ENCODE assay signal across 11 mouse cellular contexts in the genomic region with DNA sequence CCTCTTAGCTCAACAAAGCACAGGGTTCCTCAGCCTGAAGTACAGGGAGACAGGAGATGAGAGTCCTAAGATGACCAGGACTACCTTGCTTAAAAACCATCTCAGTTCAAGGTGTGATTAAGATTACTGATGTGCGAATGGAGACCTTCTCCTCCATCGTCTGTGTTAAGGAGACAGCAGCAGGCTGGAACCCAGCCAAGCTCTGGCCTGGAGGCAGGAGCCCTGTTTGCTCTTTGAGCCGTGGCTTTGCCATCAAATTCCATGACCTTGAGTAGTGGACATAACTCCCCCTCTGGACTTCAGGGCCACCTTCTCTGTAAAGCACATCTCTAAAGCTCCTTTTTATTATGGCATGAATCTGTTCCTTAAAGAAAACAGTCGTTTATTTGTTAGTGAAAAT. TPM values are rescaled to one million over a fixed set of nuclear protein-coding genes. Genes with fewer than 3 reads are reported as not detected.
DNase-seq lines count a peak whose midpoint lies in the region; ATAC-seq and TF ChIP-seq lines count a peak whose summit lies in the region.
"Had no signal": no experiment of that assay in that cellular context is flagged by ENCODE, and none has a peak within 500 bp of the region (broad histone marks: within the 10 kb centered on the region; RNA-seq: fewer than 3 reads in every experiment).

No protein-coding gene starts in this region.

- WGBS in hindbrain, postnatal 0 days, result 54% methylated on average over 4 of the region's 4 CpGs
- WGBS in hindbrain, embryonic 14.5 days, result 50% methylated on average over 4 of the region's 4 CpGs
- WGBS in hindbrain, embryonic 11.5 days, result 76% methylated on average over 4 of the region's 4 CpGs

- peak; percentile 32 for DNase-seq in cerebellum, adult 11-12 months
- DNase-seq in cerebellum, adult 9-11 months, result no peak
- DNase-seq in hindbrain, postnatal 0 days (ENCODE audit: low spot score), result peak; percentile 57
- no peak for DNase-seq in hindbrain, embryonic 14.5 days (ENCODE audit: low spot score)
- peak; percentile 45 for DNase-seq in retina, postnatal 1 day
- DNase-seq in retina, embryonic 14.5 days (ENCODE audit: low spot score), result no peak
- peak; percentile 69 to 71 for DNase-seq in kidney, postnatal 25 days
- no peak for DNase-seq in hindbrain, embryonic 11.5 days (ENCODE audit: low spot score)
- DNase-seq: embryo, embryonic 11 days had no signal

- H3K4me2 ChIP-seq in hindbrain, postnatal 0 days (ENCODE audit: low read depth, low read length), result no peak overlapping the region
- no peak overlapping the region for H3K4me2 ChIP-seq in hindbrain, embryonic 14.5 days (replicated peaks)
- H3K4me2 ChIP-seq in hindbrain, embryonic 11.5 days (replicated peaks; ENCODE audit: low read depth, low read length), result no peak overlapping the region
- H3K4me2 ChIP-seq: neural tube, embryonic 12.5 days had no signal

- H3K4me1 ChIP-seq in hindbrain, postnatal 0 days (ENCODE audit: insufficient read depth, low read length), result peaks cover 18% of the 10 kb centered on the region
- peaks cover 20% of the 10 kb centered on the region for H3K4me1 ChIP-seq in hindbrain, embryonic 14.5 days (replicated peaks; ENCODE audit: control insufficient read depth, insufficient read depth, low read length)
- peaks cover 9% of the 10 kb centered on the region for H3K4me1 ChIP-seq in hindbrain, embryonic 11.5 days (replicated peaks; ENCODE audit: control insufficient read depth, insufficient read depth, low read length)

- no peaks in the 10 kb centered on the region for H3K27me3 ChIP-seq in hindbrain, postnatal 0 days (ENCODE audit: insufficient read depth, low read length)
- no peaks in the 10 kb centered on the region for H3K27me3 ChIP-seq in hindbrain, embryonic 14.5 days (ENCODE audit: control insufficient read depth, insufficient read depth, low read length)
- no peaks in the 10 kb centered on the region for H3K27me3 ChIP-seq in hindbrain, embryonic 11.5 days (ENCODE audit: control insufficient read depth, insufficient read depth, low read length)
- H3K27me3 ChIP-seq: neural tube, embryonic 12.5 days had no signal

- TF ChIP-seq CTCF in hindbrain, postnatal 0 days (IDR thresholded peaks at IDR 0.05; ENCODE audit: low read depth), result no peak

- no peak overlapping the region for H3K4me3 ChIP-seq in hindbrain, postnatal 0 days (ENCODE audit: low read length)
- H3K4me3 ChIP-seq in hindbrain, embryonic 14.5 days (replicated peaks; ENCODE audit: low read length), result no peak overlapping the region
- no peak overlapping the region for H3K4me3 ChIP-seq in hindbrain, embryonic 11.5 days (ENCODE audit: low read depth, low read length)
- H3K4me3 ChIP-seq: megakaryocyte, embryonic 14.5 days; neural tube, embryonic 12.5 days had no signal

- no peak for ATAC-seq in hindbrain, postnatal 0 days
- ATAC-seq in hindbrain, embryonic 14.5 days (ENCODE audit: low FRiP score), result no peak
- ATAC-seq in hindbrain, embryonic 11.5 days (ENCODE audit: low FRiP score), result no peak

- no peak overlapping the region for H3K9ac ChIP-seq in hindbrain, postnatal 0 days (replicated peaks; ENCODE audit: low read length)
- no peak overlapping the region for H3K9ac ChIP-seq in hindbrain, embryonic 14.5 days
- H3K9ac ChIP-seq in hindbrain, embryonic 11.5 days (ENCODE audit: low read depth, low read length), result no peak overlapping the region
- H3K9ac ChIP-seq: neural tube, embryonic 12.5 days had no signal

- no peaks in the 10 kb centered on the region for H3K36me3 ChIP-seq in hindbrain, postnatal 0 days (ENCODE audit: insufficient read depth, low read length)
- H3K36me3 ChIP-seq in hindbrain, embryonic 14.5 days (replicated peaks; ENCODE audit: control insufficient read depth, insufficient read depth), result no peaks in the 10 kb centered on the region
- H3K36me3 ChIP-seq in hindbrain, embryonic 11.5 days (ENCODE audit: control insufficient read depth, insufficient read depth, low read length), result no peaks in the 10 kb centered on the region

- H3K9me3 ChIP-seq in hindbrain, postnatal 0 days (ENCODE audit: low read length), result no peaks in the 10 kb centered on the region
- no peaks in the 10 kb centered on the region for H3K9me3 ChIP-seq in hindbrain, embryonic 14.5 days (ENCODE audit: control insufficient read depth, low read length)
- no peaks in the 10 kb centered on the region for H3K9me3 ChIP-seq in hindbrain, embryonic 11.5 days (ENCODE audit: control insufficient read depth, low read length)
- H3K9me3 ChIP-seq: neural tube, embryonic 12.5 days had no signal

- no peak overlapping the region; the same call in 1 of the 2 replicates for H3K27ac ChIP-seq in hindbrain, postnatal 0 days
- no peak overlapping the region for H3K27ac ChIP-seq in hindbrain, embryonic 14.5 days
- no peak overlapping the region for H3K27ac ChIP-seq in hindbrain, embryonic 11.5 days (ENCODE audit: low read depth, low read length)
- H3K27ac ChIP-seq: neural tube, embryonic 12.5 days had no signal

RNA-seq across cellular contexts. Expression of gene Ckap4, which starts 2.0 kb away (rescaled TPM):
- total RNA-seq in hindbrain, postnatal 0 days (2014; rRNA removed), result 53.1 and 58.7 TPM in 2 replicates
- polyA plus RNA-seq in hindbrain, postnatal 0 days (2015; fragmentation: Nextera tagmentation; extraction: Ambion mirVana), result 50.9 and 52.1 TPM in 2 replicates
- 71.0 and 74.4 TPM in 2 replicates for polyA plus RNA-seq in hindbrain, embryonic 14.5 days (2014; fragmentation: Nextera tagmentation; extraction: Ambion mirVana)
- 90.8 and 91.1 TPM in 2 replicates for polyA plus RNA-seq in hindbrain, embryonic 11.5 days (2014; fragmentation: Nextera tagmentation; extraction: Ambion mirVana)

RNA-seq across cellular contexts. Expression of gene Tcp11l2, which starts 40.6 kb away (rescaled TPM):
- total RNA-seq in hindbrain, postnatal 0 days (2014; rRNA removed), result 8.1 and 11.2 TPM in 2 replicates
- 18.9 and 20.0 TPM in 2 replicates for polyA plus RNA-seq in hindbrain, postnatal 0 days (2015; fragmentation: Nextera tagmentation; extraction: Ambion mirVana)
- polyA plus RNA-seq in hindbrain, embryonic 14.5 days (2014; fragmentation: Nextera tagmentation; extraction: Ambion mirVana), result 21.8 and 22.1 TPM in 2 replicates
- polyA plus RNA-seq in hindbrain, embryonic 11.5 days (2014; fragmentation: Nextera tagmentation; extraction: Ambion mirVana), result 11.5 and 13.0 TPM in 2 replicates

Comparison
In these comparisons a context has a peak if more than half of its experiments do, and no peak if none do; other contexts are left out.
1. DNase-seq: peak in cerebellum, adult 11-12 months (single experiment), hindbrain, postnatal 0 days (single experiment), retina, postnatal 1 day (single experiment) and kidney, postnatal 25 days (2 of 2); none in cerebellum, adult 9-11 months (single experiment), hindbrain, embryonic 14.5 days (single experiment), retina, embryonic 14.5 days (single experiment) and hindbrain, embryonic 11.5 days (single experiment).